Mouse (Mus musculus) CD4-positive, CD25-positive, alpha-beta regulatory T cell, adult 9 weeks (primary cell): ENCODE measurements around the gene Pafah1b1. TPM values are rescaled to one million over a fixed set of nuclear protein-coding genes. Genes with fewer than 3 reads are reported as not detected.

ENCODE experiments used
- polyA plus RNA-seq: library from polyadenylated mRNA; unstranded; fragments of 100-300 nt; shearing (Covaris generic); gene quantifications from one replicate; pipeline ENCODE4 v1.2.1, GENCODE M21; 2017

Gene Pafah1b1
- 67.1 TPM for polyA plus RNA-seq

DNA sequence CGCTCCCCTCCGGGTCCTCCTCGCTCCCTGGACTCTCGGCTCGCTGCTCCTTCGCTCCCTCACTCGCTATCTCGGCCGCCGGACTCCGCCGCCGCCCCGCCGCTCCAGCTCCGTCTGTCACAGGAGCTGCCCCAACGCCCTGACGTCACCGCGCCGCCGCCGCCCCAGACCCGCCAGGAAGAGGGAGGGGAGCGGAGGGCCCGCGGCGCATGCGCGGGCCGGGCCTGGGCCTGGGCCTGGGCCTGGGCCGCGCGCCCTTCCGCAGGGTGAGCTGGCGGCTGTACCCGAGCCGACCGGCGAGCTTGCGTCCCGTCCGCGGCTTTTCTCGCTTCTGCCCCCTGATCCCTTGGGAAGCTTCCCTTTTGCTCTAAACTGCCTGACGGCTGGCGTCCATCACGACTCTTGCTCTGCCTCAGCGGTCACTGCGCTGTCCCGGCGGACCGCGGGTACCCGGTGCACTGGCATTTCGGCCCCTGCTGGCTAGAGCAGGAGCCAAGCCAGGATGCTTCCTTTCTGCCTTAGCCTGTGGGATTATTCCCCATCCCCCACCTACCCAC is at the start of gene Pafah1b1:
TSS of gene Pafah1b1 (minus strand) at position 436 of the 557 bp plus-strand sequence.

DNA sequence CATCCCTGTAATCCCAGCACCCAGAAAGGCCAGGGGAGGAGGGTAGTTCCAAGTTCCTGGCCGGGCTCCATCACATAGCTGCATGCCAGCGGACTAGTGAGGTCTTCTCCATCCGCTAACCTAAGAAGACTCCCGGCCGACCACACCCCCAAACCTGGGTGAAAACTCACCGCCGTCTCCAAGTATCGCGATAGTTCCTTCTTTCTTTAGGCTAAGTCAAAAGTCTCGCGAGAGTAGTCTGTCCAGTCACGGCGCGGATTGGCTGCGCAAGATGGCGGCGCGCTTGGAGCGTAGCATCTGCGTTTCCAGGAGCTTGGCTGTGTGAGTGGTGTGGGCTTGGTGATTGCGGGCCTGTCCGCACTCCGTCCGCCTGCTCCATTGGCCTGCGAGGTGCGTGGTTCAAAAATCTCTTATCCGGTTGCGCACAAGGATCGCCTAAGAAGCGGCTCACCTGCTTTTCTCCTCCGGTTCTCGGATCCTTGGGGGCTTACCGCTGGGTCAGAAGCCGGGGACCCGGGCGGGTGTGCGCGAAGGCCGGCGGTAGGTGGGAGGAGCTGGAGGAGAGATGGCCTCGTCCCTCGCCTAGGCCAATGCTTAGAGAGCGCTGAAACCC is 46.2 kb upstream of the Pafah1b1 start, which contains the start of gene Mettl16:
TSS of gene Mettl16 (plus strand) at position 236 of the 613 bp plus-strand sequence.

DNA sequence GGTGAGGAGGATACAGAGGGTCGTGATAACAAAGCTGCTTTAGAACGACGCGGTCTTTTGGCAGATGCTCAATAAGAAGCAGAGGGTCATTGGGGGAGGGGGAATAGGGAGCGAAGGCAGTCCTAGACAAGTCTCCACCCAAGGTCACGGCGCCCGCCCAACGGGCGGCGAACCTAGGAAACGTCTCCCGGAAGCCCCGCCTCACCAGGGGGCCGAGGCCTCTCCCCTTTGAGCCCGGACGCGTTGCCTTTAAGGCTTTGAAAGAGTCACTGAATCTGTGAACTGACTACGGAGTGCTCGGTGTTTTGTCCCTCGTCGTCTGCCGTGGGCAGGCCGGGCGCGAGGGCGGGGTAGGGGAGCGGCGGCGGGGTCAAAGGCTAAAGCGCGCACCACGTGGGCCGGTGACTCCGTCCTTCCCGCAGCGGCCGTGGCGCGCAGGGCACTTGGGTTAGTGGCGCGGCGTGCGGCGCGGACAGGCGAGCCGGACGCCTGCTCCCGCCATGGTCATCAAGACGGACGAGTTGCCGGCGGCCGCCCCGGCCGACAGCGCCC is 75.3 kb downstream of the Pafah1b1 start, which contains the start of gene Cluh:
TSS of gene Cluh (plus strand) at position 401 of the 552 bp plus-strand sequence.

Other genes starting within 250 kb of the Pafah1b1 start
- 2.6 TPM for gene Rap1gap2, start 113.8 kb downstream of the Pafah1b1 start, polyA plus RNA-seq
- not detected for gene Ccdc92b, start 105.1 kb downstream of the Pafah1b1 start, polyA plus RNA-seq
- 6.4 TPM for gene Cluh, start 75.2 kb downstream of the Pafah1b1 start, polyA plus RNA-seq
- gene Mettl16, start 46.2 kb upstream of the Pafah1b1 start, polyA plus RNA-seq, result 47.8 TPM
- 5.0 TPM for gene Mnt, start 106.2 kb upstream of the Pafah1b1 start, polyA plus RNA-seq
- gene Sgsm2, start 172.4 kb upstream of the Pafah1b1 start, polyA plus RNA-seq, result 1.6 TPM
- 71.3 TPM for gene Tsr1, start 173.4 kb upstream of the Pafah1b1 start, polyA plus RNA-seq
- 38.2 TPM for gene Smg6, start 201.2 kb upstream of the Pafah1b1 start, polyA plus RNA-seq
- gene Srr, start 201.3 kb upstream of the Pafah1b1 start, polyA plus RNA-seq, result 8.3 TPM